Mouse (Mus musculus) CD4-positive, CD25-positive, alpha-beta regulatory T cell, adult 9 weeks (primary cell): ENCODE results near the gene Nemf. TPM values are rescaled to one million over a fixed set of nuclear protein-coding genes. Genes with fewer than 3 reads are reported as not detected.

Experiments
- polyA plus RNA-seq: library from polyadenylated mRNA; unstranded; fragments of 100-300 nt; shearing (Covaris generic); gene quantifications from one replicate; pipeline ENCODE4 v1.2.1, GENCODE M21; 2017

Gene Nemf
- polyA plus RNA-seq, result 151 TPM

DNA sequence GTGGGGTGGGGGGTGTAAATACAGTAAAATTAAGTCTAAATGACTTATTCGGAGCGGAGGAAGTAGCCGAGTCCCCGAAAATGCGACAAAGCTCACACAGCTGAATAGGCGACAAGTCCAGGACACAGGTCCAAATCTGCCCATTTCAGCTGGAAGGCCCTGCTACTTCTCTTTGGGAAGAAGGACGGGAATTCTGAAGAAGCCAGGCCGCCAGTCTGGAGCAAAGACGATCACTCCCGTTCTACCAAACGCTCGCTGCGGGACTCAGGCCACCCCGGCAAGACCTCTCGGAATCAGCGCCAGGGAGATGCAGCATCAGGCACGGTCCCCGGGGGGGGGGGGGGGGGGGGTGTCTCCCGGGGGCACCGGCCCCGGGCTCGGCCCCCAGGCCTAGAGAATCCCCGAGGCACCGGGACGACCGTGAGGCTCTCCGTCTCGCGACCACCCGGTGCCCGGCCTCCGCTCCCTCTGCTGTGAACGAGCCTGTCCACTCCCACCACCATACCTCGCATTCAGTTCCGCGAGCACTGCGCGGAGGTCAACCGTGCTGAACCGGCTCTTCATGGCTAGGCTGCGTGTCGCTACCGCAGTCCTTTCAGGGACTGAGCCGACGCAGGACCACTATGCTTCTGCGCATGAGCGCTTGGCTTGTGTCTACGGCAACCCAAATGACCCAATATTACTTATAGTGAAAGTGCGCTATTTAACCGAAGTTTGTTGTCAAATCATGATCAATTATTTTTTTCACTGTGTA lies at the start of gene Nemf:
TSS of gene Nemf (minus strand) at position 620 of the 754 bp plus-strand sequence.

DNA sequence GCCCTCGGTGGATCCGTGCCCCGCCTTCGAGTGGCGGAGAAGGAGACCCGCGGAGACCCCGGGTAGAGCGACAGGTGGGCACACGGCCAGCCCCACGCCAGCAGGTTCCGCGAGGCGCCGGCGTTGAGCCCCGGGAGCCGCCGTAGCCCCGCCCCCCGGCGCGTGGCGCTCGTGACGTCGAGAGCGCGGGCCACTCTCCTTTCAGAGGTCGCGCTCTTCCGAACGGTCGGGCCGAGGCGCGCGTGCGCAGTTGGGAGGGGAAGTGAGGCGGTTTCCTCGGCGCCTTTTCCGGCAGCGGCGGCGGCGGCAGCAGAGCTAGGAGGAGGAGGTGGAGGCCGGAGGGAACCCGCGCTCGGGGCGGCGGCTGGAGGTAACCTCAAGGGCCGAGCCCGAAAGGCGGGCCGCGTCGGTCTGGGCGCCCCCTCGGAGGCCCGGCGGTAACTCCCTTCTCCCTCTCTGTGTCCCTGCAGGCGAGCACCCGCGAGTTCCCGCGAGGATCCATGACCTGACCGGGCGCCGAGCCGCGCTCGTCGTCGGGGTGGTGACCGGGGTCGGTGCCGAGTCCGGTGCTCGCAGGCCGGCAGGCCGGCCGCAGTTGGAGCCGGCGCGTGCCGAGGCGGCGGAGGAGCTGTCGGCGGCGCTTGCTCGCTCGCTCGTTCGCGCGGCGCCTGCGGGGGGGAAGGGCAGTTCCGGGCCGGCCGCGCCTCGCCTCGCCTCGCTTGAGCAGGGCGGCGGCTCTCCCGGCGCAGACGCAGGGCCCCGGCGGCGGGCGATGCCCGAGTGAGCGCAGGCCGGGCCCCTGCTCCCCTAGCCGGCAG lies 15.1 kb upstream of the Nemf start, which contains the start of the genes Arf6 and Gm9887:
TSS of gene Arf6 (plus strand) at position 297 of the 818 bp plus-strand sequence.
TSS of gene Gm9887 (minus strand) at position 605 of the 818 bp plus-strand sequence.

DNA sequence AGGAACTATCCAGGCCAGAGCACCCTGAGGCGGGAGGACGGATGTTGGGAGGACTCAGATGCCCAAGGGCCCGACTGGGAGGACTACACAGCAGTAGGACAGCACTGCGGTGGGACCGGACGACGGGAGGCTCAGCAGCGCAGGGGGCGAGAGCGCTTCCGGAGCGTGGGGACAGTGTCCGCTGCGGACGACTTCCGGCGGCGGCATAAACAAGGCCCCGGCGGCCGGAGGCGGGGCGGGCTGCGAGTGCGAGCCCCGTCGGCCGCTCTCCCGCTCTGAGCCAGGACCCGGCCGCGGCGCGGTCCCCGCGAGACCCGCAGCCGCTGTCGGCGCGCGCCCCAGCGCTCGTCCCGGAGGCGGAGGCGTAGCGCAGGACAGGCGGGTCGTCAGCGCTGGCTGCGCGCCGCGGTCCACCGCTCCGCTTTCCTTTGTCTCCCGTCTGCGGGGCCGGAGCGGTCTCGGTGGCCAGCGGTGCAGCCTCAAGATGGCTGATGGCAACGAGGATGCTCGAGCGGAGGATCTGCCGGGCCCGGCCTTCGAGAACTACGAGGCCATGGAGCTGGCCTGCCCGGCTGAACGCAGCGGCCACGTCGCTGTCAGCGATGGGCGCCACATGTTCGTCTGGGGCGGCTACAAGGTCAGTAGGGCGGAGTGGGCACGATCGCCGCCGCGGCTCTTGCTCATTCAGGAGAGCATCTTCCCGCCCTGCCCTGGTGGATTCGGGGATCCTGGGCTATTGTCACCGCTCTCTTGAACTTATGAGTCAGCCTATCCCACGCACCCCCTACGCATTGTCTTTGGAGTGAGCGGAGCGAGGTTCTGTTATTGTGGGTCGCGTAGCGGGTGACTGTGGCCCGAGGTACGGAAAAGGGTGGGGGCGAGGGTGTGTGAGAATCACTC lies 60.2 kb downstream of the Nemf start, which contains the start of gene Klhdc2:
TSS of gene Klhdc2 (plus strand) at position 171 of the 900 bp plus-strand sequence.

Other genes starting within 250 kb of the Nemf start
- 2,794 TPM for gene Rps29, start 198.0 kb downstream of the Nemf start, polyA plus RNA-seq
- gene Lrr1, start 188.4 kb downstream of the Nemf start, polyA plus RNA-seq, result 1.2 TPM
- 505 TPM for gene Rpl36al, start 173.1 kb downstream of the Nemf start, polyA plus RNA-seq
- gene Mgat2, start 173.0 kb downstream of the Nemf start, polyA plus RNA-seq, result 10.8 TPM
- gene Gm49383, start 160.1 kb downstream of the Nemf start, polyA plus RNA-seq, result 23.6 TPM
- gene Dnaaf2, start 158.7 kb downstream of the Nemf start, polyA plus RNA-seq, result 7.3 TPM
- 25.9 TPM for gene Gm49384, start 152.9 kb downstream of the Nemf start, polyA plus RNA-seq
- 9.6 TPM for gene Pole2, start 129.0 kb downstream of the Nemf start, polyA plus RNA-seq
- gene Klhdc1, start 116.0 kb downstream of the Nemf start, polyA plus RNA-seq, result 26.4 TPM
- gene Klhdc2, start 60.5 kb downstream of the Nemf start, polyA plus RNA-seq, result 15.9 TPM
- 13.5 TPM for gene Arf6, start 15.0 kb upstream of the Nemf start, polyA plus RNA-seq
- not detected for gene Gm9887, start 15.3 kb upstream of the Nemf start, polyA plus RNA-seq
- gene Vcpkmt, start 225.9 kb upstream of the Nemf start, polyA plus RNA-seq, result 3.6 TPM